Mouse (Mus musculus): ENCODE results near the gene Chpf2. TPM values are rescaled to one million over a fixed set of nuclear protein-coding genes. Genes with fewer than 3 reads are reported as not detected.

Chpf2 gene
- polyA plus RNA-seq, 1 experiment = 25.7 TPM

GRCm38 (mm10) chr5:24605321-24605979 is 18.9 kb downstream of the Chpf2 start:
- no peaks in the 10 kb centered on the region for H3K36me3 ChIP-seq (ENCODE audit: control insufficient read depth, insufficient read depth, low read length)
- H3K4me1 ChIP-seq (ENCODE audit: control insufficient read depth, insufficient read depth, insufficient read length, low read length) = peaks cover 17% of the 10 kb centered on the region
- H3K27ac ChIP-seq (ENCODE audit: insufficient read depth, low read depth, low read length) = no peak overlapping the region
- peaks cover 12% of the 10 kb centered on the region; the same call in 1 of the 2 replicates for H3K27me3 ChIP-seq (ENCODE audit: control insufficient read depth, insufficient read depth, low read length)
- 57% methylated on average over 6 of the region's 6 CpGs for WGBS
- H3K4me3 ChIP-seq (ENCODE audit: low read depth, low read length) = no peak overlapping the region
- TF ChIP-seq POLR2A (IDR thresholded peaks at IDR 0.05; ENCODE audit: low read depth, low read length) (no peak), CTCF (IDR thresholded peaks at IDR 0.05; ENCODE audit: extremely low read depth, insufficient read length, insufficient replicate concordance, low read depth, low read length) (no peak)

DNA sequence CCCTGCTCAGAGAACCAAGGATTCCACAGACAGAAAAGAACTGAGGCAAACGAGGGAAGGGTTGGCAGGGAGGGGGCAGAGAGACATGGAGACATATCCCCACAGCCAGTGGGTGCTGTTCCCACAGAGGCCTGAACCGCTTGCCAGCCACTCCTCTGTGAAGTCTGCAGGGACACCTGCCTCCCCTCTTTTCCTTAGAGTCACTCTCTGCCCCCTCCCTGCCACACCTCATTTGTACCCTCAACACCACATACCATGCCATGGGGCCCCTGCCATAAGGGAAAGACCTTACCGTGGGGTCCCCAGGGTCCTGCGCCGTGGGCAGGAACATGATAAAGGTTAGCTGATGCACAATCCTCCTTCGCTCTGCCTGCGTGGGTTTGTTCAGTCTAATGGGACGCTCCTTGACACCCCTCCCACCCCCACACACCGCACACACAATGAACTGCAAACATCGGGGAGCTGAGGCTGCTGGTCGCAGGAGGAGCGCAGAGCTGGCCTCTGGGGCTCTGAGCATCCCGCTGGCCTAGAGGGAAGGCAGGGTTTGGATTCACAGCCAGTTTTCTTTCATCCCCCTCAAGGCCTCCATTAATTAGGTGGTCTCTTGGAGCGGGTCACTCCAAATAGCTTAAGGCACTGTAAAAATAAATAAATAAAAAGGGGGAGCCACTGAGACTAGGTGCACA is 19.6 kb downstream of the Chpf2 start:
- Histone ChIP-seq H3K27ac (ENCODE audit: insufficient read depth, low read depth, low read length) (no peak overlapping the region), H3K4me3 (ENCODE audit: low read depth, low read length) (no peak overlapping the region), H3K4me1 (ENCODE audit: control insufficient read depth, insufficient read depth, insufficient read length, low read length) (peaks cover 17% of the 10 kb centered on the region), H3K36me3 (ENCODE audit: control insufficient read depth, insufficient read depth, low read length) (no peaks in the 10 kb centered on the region), H3K27me3 (ENCODE audit: control insufficient read depth, insufficient read depth, low read length) (peaks cover 10% of the 10 kb centered on the region; the same call in 1 of the 2 replicates)
- TF ChIP-seq CTCF (IDR thresholded peaks at IDR 0.05; ENCODE audit: extremely low read depth, insufficient read length, insufficient replicate concordance, low read depth, low read length) (no peak), POLR2A (IDR thresholded peaks at IDR 0.05; ENCODE audit: low read depth, low read length) (no peak)
- 74% methylated on average over 14 of the region's 14 CpGs for WGBS

DNA sequence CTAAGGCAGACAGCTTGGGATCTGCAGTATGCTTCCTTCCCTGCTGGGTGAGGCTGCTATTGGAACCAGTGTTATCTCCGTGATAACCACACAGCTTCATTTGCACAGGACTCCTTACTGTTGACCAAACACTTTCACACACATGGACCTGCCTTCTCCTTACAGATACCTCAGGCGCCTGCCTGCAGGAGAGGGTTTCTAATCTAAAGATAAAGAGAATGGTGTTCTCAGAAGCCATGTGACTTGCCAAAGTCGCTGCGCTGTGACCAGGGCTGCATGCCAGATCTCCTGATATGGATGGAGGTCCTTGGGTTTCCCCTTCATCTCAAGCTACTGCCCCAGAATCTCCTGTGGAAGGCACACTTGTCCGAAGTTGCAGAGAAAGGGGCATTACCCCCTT is 22.8 kb downstream of the Chpf2 start:
- 24% methylated on average over 5 of the region's 5 CpGs for WGBS
- Histone ChIP-seq H3K36me3 (ENCODE audit: control insufficient read depth, insufficient read depth, low read length) (no peaks in the 10 kb centered on the region), H3K27ac (ENCODE audit: insufficient read depth, low read depth, low read length) (no peak overlapping the region), H3K4me1 (ENCODE audit: control insufficient read depth, insufficient read depth, insufficient read length, low read length) (peaks cover 5% of the 10 kb centered on the region), H3K4me3 (ENCODE audit: low read depth, low read length) (no peak overlapping the region), H3K27me3 (ENCODE audit: control insufficient read depth, insufficient read depth, low read length) (no peaks in the 10 kb centered on the region)
- TF ChIP-seq POLR2A (IDR thresholded peaks at IDR 0.05; ENCODE audit: low read depth, low read length) (no peak), CTCF (IDR thresholded peaks at IDR 0.05; ENCODE audit: extremely low read depth, insufficient read length, insufficient replicate concordance, low read depth, low read length) (no peak)

- Histone ChIP-seq H3K27me3 (ENCODE audit: control insufficient read depth, insufficient read depth, low read length) (no peaks in the 10 kb centered on the region), H3K4me1 (ENCODE audit: control insufficient read depth, insufficient read depth, insufficient read length, low read length) (peaks cover 3% of the 10 kb centered on the region; the same call in 1 of the 2 replicates), H3K27ac (ENCODE audit: insufficient read depth, low read depth, low read length) (no peak overlapping the region), H3K36me3 (ENCODE audit: control insufficient read depth, insufficient read depth, low read length) (no peaks in the 10 kb centered on the region), H3K4me3 (ENCODE audit: low read depth, low read length) (no peak overlapping the region)
- TF ChIP-seq CTCF (IDR thresholded peaks at IDR 0.05; ENCODE audit: extremely low read depth, insufficient read length, insufficient replicate concordance, low read depth, low read length) (no peak), POLR2A (IDR thresholded peaks at IDR 0.05; ENCODE audit: low read depth, low read length) (no peak)
- WGBS = 52% methylated on average over 7 of the region's 7 CpGs
Observed at GRCm38 (mm10) chr5:24611366-24612301, 25.1 kb downstream of the Chpf2 start.

DNA sequence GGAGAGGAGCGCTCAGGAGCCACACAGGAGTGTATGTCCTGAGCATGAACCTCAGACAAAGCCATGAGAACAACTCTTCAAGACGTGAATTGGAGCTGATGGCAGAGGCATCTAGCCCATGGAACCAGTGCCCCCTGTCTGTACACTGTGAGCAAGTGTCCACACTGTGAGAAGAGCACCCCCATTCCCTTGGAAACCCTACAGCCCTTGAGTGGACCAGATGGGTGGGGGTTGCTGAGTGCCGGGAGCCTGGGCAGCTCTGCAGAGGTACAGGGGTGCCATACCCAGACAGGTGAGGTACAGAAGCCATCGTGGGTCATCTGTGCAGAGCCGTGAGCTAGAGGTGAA is 25.7 kb downstream of the Chpf2 start:
- 58% methylated on average over 5 of the region's 5 CpGs for WGBS
- Histone ChIP-seq H3K4me1 (ENCODE audit: control insufficient read depth, insufficient read depth, insufficient read length, low read length) (peaks cover 3% of the 10 kb centered on the region; the same call in 1 of the 2 replicates), H3K4me3 (ENCODE audit: low read depth, low read length) (no peak overlapping the region), H3K36me3 (ENCODE audit: control insufficient read depth, insufficient read depth, low read length) (no peaks in the 10 kb centered on the region), H3K27me3 (ENCODE audit: control insufficient read depth, insufficient read depth, low read length) (no peaks in the 10 kb centered on the region), H3K27ac (ENCODE audit: insufficient read depth, low read depth, low read length) (no peak overlapping the region)
- TF ChIP-seq CTCF (IDR thresholded peaks at IDR 0.05; ENCODE audit: extremely low read depth, insufficient read length, insufficient replicate concordance, low read depth, low read length) (no peak), POLR2A (IDR thresholded peaks at IDR 0.05; ENCODE audit: low read depth, low read length) (no peak)

- Histone ChIP-seq H3K27me3 (ENCODE audit: control insufficient read depth, insufficient read depth, low read length) (no peaks in the 10 kb centered on the region), H3K4me1 (ENCODE audit: control insufficient read depth, insufficient read depth, insufficient read length, low read length) (peaks cover 3% of the 10 kb centered on the region; the same call in 1 of the 2 replicates), H3K4me3 (ENCODE audit: low read depth, low read length) (no peak overlapping the region), H3K27ac (ENCODE audit: insufficient read depth, low read depth, low read length) (no peak overlapping the region), H3K36me3 (ENCODE audit: control insufficient read depth, insufficient read depth, low read length) (no peaks in the 10 kb centered on the region)
- no peak for TF ChIP-seq POLR2A (IDR thresholded peaks at IDR 0.05; ENCODE audit: low read depth, low read length)
- WGBS = 77% methylated on average over 6 of the region's 6 CpGs
Observed at GRCm38 (mm10) chr5:24615097-24615496, 28.6 kb downstream of the Chpf2 start.

GRCm38 (mm10) chr5:24618921-24619320 is 32.4 kb downstream of the Chpf2 start:
- Histone ChIP-seq H3K4me3 (ENCODE audit: low read depth, low read length) (no peak overlapping the region), H3K36me3 (ENCODE audit: control insufficient read depth, insufficient read depth, low read length) (no peaks in the 10 kb centered on the region), H3K4me1 (ENCODE audit: control insufficient read depth, insufficient read depth, insufficient read length, low read length) (no peaks in the 10 kb centered on the region), H3K27me3 (ENCODE audit: control insufficient read depth, insufficient read depth, low read length) (no peaks in the 10 kb centered on the region), H3K27ac (ENCODE audit: insufficient read depth, low read depth, low read length) (no peak overlapping the region)
- TF ChIP-seq POLR2A (IDR thresholded peaks at IDR 0.05; ENCODE audit: low read depth, low read length) = no peak
- no peak for TF ChIP-seq CTCF (IDR thresholded peaks at IDR 0.05; ENCODE audit: extremely low read depth, insufficient read length, insufficient replicate concordance, low read depth, low read length)
- 77% methylated on average over 3 of the region's 3 CpGs for WGBS
